Mouse (Mus musculus): ENCODE data around the gene Arrdc5.

- TF ChIP-seq CTCF (IDR thresholded peaks at IDR 0.05; ENCODE audit: low read depth) = no peak
- no peak for TF ChIP-seq EP300 (IDR thresholded peaks at IDR 0.05; ENCODE audit: low read depth)
These were observed 14.1 kb downstream of the Arrdc5 start for GRCm38 (mm10) chr17:56285995-56286394.
